Mouse (Mus musculus) CH12F3 (cell line): ENCODE results near the gene Bcl7a.

ENCODE experiments used
- in situ Hi-C: fragments of 300-500 bp; cut with MboI; formaldehyde crosslinking; loops from 2 replicates; pipeline ENCODE4 v1.14.3; 2020; ENCODE audit warnings: low sequenced_read_pairs

Gene Bcl7a

GRCm38 (mm10) chr5:123416149-123416548 lies 72.5 kb downstream of the Bcl7a start:
- in situ Hi-C loops: no loop called here

- in situ Hi-C loops: no loop called here
Observed at GRCm38 (mm10) chr5:123416566-123417518, 73.2 kb downstream of the Bcl7a start.

GRCm38 (mm10) chr5:123423885-123424284 lies 80.3 kb downstream of the Bcl7a start:
- in situ Hi-C loops: no loop called here
